Mouse (Mus musculus) left cerebral cortex, postnatal 25 days (tissue): ENCODE data around the gene Pex10. TPM values are rescaled to one million over a fixed set of nuclear protein-coding genes. Genes with fewer than 3 reads are reported as not detected.

Source experiments
- total RNA-seq, 2 experiments: library from RNA; stranded (reverse); gene quantifications; 2 replicates each; pipeline ENCODE4 v1.2.3; 2021

Pex10 gene
- total RNA-seq, 2 experiments from 2014 or later, result 18.7 to 20.2 TPM

Other genes with a start within 250 kb of the Pex10 start
- gene Ttc34, start 229.6 kb upstream of the Pex10 start, total RNA-seq, result 1 to 10 TPM; 2.4 to 2.7 TPM
- under 1 TPM; 0.48 to 0.85 TPM for gene Mmel1, start 197.4 kb upstream of the Pex10 start, total RNA-seq
- gene Fam213b, start 167.9 kb upstream of the Pex10 start, total RNA-seq, result 10 to 100 TPM; 47.5 to 51.4 TPM
- 1 to 10 TPM; 1.3 to 1.7 TPM for gene Tnfrsf14, start 138.5 kb upstream of the Pex10 start, total RNA-seq
- 10 to 100 TPM; 35.8 to 41.3 TPM for gene Hes5, start 106.1 kb upstream of the Pex10 start, total RNA-seq
- gene Pank4, start 102.9 kb upstream of the Pex10 start, total RNA-seq, result 10 to 100 TPM; 37.6 to 39.8 TPM
- 10 to 100 TPM; 76.2 to 81.5 TPM for gene Plch2, start 10.2 kb upstream of the Pex10 start, total RNA-seq
- gene Rer1, start 19.4 kb downstream of the Pex10 start, total RNA-seq, result 10 to 100 TPM; 60.9 to 69.4 TPM
- 1 to 10 TPM; 8.6 to 9.7 TPM for gene Morn1, start 19.6 kb downstream of the Pex10 start, total RNA-seq
- 100 to 1,000 TPM; 111 to 112 TPM for gene Ski, start 155.6 kb downstream of the Pex10 start, total RNA-seq
- gene Faap20, start 182.8 kb downstream of the Pex10 start, total RNA-seq, result 10 to 100 TPM; 24.2 to 27.3 TPM